Mouse (Mus musculus) MEL (cell line): Measurements from ENCODE around the gene Prr14. TPM values are rescaled to one million over a fixed set of nuclear protein-coding genes. Genes with fewer than 3 reads are reported as not detected.
A peak's percentile ranks its signal among the peaks of the same experiment; 100 is the strongest.

Experiments used
- DNase-seq: peaks from one replicate; pipeline ENCODE4 v3.0.0; 2011; ENCODE audit warnings: low read depth, low spot score
- H3K27ac ChIP-seq: 2 replicates; pipeline ENCODE4 v1.5.1; 2012; ENCODE audit warnings: low read depth, mild to moderate bottlenecking, control low read depth, low read length, moderate library complexity; ENCODE audit not compliant: control insufficient read depth
- H3K27me3 ChIP-seq, 2 experiments: fragments of 150-350 bp in 1 of 2; sonication (generic) in 1 of 2; 2 replicates each; pipeline ENCODE4 v1.6.1; 2012; ENCODE audit warnings: low read length in 2 of 2, mild to moderate bottlenecking in 2 of 2, improper control_type of control experiment in 1 of 2, moderate library complexity in 1 of 2; ENCODE audit not compliant: insufficient read depth in 2 of 2, control insufficient read depth in 1 of 2
- H3K36me3 ChIP-seq, 2 experiments: 2 replicates each; pipeline ENCODE4 v1.6.1; 2012 to 2014; ENCODE audit warnings: low read length in 2 of 2, improper control_type of control experiment in 1 of 2, inconsistent platforms in 1 of 2, mild to moderate bottlenecking in 1 of 2; ENCODE audit not compliant: insufficient read depth in 2 of 2, control insufficient read depth in 1 of 2
- H3K4me1 ChIP-seq, 2 experiments: fragments of 150-350 bp in 1 of 2; sonication (generic) in 1 of 2; 2 replicates each; pipeline ENCODE4 v1.6.1; 2012; ENCODE audit warnings: low read length in 2 of 2, improper control_type of control experiment in 1 of 2, mild to moderate bottlenecking in 1 of 2; ENCODE audit not compliant: insufficient read depth in 2 of 2, control insufficient read depth in 1 of 2
- H3K4me3 ChIP-seq, 2 experiments: fragments of 150-350 bp in 1 of 2; sonication (generic) in 1 of 2; 2 replicates each; pipeline ENCODE4 v1.5.1; 2012; ENCODE audit warnings: low read depth in 2 of 2, low read length in 2 of 2, mild to moderate bottlenecking in 2 of 2, moderate library complexity in 2 of 2, control low read depth in 1 of 2, improper control_type of control experiment in 1 of 2; ENCODE audit not compliant: control insufficient read depth in 1 of 2, insufficient read depth in 1 of 2
- H3K79me2 ChIP-seq: 2 replicates; pipeline ENCODE4 v1.6.1; 2012; ENCODE audit warnings: mild to moderate bottlenecking, low read length, moderate library complexity; ENCODE audit not compliant: control insufficient read depth, poor library complexity, insufficient read depth
- H3K9ac ChIP-seq: 2 replicates; pipeline ENCODE4 v1.6.1; 2012; ENCODE audit warnings: low read depth, mild to moderate bottlenecking, control low read depth, low read length, moderate library complexity; ENCODE audit not compliant: control insufficient read depth, poor library complexity, severe bottlenecking
- H3K9me3 ChIP-seq: fragments of 150-350 bp; sonication (generic); replicated peaks from 2 replicates; pipeline ENCODE4 v1.6.1; 2012; ENCODE audit warnings: mild to moderate bottlenecking, low read length, improper control_type of control experiment, moderate library complexity; ENCODE audit not compliant: insufficient read depth
- BHLHE40 ChIP-seq: IDR thresholded peaks from 2 replicates; pipeline ENCODE4 v1.6.1; 2012; ENCODE audit warnings: low read depth, mild to moderate bottlenecking, inconsistent platforms, low read length, improper control_type of control experiment, borderline replicate concordance
- CHD2 ChIP-seq: IDR thresholded peaks from 2 replicates; pipeline ENCODE4 v1.6.1; 2011; ENCODE audit warnings: low read length, improper control_type of control experiment
- CTCF ChIP-seq, 3 experiments: IDR thresholded peaks in 2 of 3; conservative IDR thresholded peaks in 1 of 3; 2 replicates each; pipeline ENCODE4 v1.5.1; 2011 to 2012; ENCODE audit warnings: low read length in 3 of 3, low read depth in 2 of 3, mild to moderate bottlenecking in 2 of 3, improper control_type of control experiment in 1 of 3, inconsistent platforms in 1 of 3, mixed read lengths in 1 of 3, moderate library complexity in 1 of 3; ENCODE audit not compliant: control insufficient read depth in 1 of 3, insufficient read depth in 1 of 3, poor library complexity in 1 of 3, severe bottlenecking in 1 of 3
- EP300 ChIP-seq, 2 experiments: IDR thresholded peaks; 2 replicates each; pipeline ENCODE4 v1.6.1; 2011; ENCODE audit warnings: improper control_type of control experiment in 2 of 2, low read length in 2 of 2, low read depth in 1 of 2, mild to moderate bottlenecking in 1 of 2
- HCFC1 ChIP-seq: IDR thresholded peaks from 2 replicates; pipeline ENCODE4 v1.6.1; 2012; ENCODE audit warnings: low read depth, mild to moderate bottlenecking, inconsistent platforms, low read length, improper control_type of control experiment, moderate library complexity
- JUND ChIP-seq: IDR thresholded peaks from 2 replicates; pipeline ENCODE4 v1.6.1; 2011; ENCODE audit warnings: low read depth, mild to moderate bottlenecking, improper control_type of control experiment, low read length
- KAT2A ChIP-seq: conservative IDR thresholded peaks from 2 replicates; pipeline ENCODE4 v1.6.1; 2012; ENCODE audit warnings: low read depth, low read length, improper control_type of control experiment, inconsistent platforms
- MYC ChIP-seq: IDR thresholded peaks from 2 replicates; pipeline ENCODE4 v1.6.1; 2011; ENCODE audit warnings: low read depth, mild to moderate bottlenecking, low read length, improper control_type of control experiment, moderate library complexity
- POLR2AphosphoS2 ChIP-seq: IDR thresholded peaks from 2 replicates; pipeline ENCODE4 v1.6.1; 2011; ENCODE audit warnings: low read length, improper control_type of control experiment
- RAD21 ChIP-seq: IDR thresholded peaks from 2 replicates; pipeline ENCODE4 v1.6.1; 2011; ENCODE audit warnings: mild to moderate bottlenecking, low read depth, low read length, improper control_type of control experiment
- RCOR1 ChIP-seq: IDR thresholded peaks from 2 replicates; pipeline ENCODE4 v1.6.1; 2012; ENCODE audit warnings: low read depth, mild to moderate bottlenecking, inconsistent platforms, low read length, improper control_type of control experiment
- SIN3A ChIP-seq: IDR thresholded peaks from 2 replicates; pipeline ENCODE4 v1.6.1; 2012; ENCODE audit warnings: low read length, improper control_type of control experiment, inconsistent platforms
- SMC3 ChIP-seq: IDR thresholded peaks from 2 replicates; pipeline ENCODE4 v1.6.1; 2011; ENCODE audit warnings: low read depth, low read length, improper control_type of control experiment
- ZC3H11A ChIP-seq: IDR thresholded peaks from 2 replicates; pipeline ENCODE4 v1.6.1; 2012; ENCODE audit warnings: low read depth, mild to moderate bottlenecking, inconsistent platforms, low read length, improper control_type of control experiment
- ZKSCAN1 ChIP-seq: IDR thresholded peaks from 2 replicates; pipeline ENCODE4 v1.6.1; 2012; ENCODE audit warnings: low read depth, mild to moderate bottlenecking, inconsistent platforms, low read length, improper control_type of control experiment, moderate library complexity
- polyA plus RNA-seq, 2 experiments: library from polyadenylated mRNA; stranded (reverse) in 1 of 2; unstranded in 1 of 2; fragments of >175 nt in 1 of 2; fragments of >200 nt in 1 of 2; gene quantifications; 2 replicates each; pipeline versions ENCODE4 v1.2.1 to v1.2.4; 2012; ENCODE audit warnings: low replicate concordance in 2 of 2, low read depth in 1 of 2; ENCODE audit not compliant: insufficient read length in 2 of 2, insufficient read depth in 1 of 2, missing spikeins in 1 of 2
- total RNA-seq: library from RNA; depleted of rRNA; stranded (reverse); fragments of 300-350 nt; gene quantifications from 2 replicates; pipeline ENCODE4 v1.2.3, GENCODE M21; 2012

Prr14 gene
- total and polyA plus RNA-seq, 3 experiments = 10.8 to 45.9 TPM; not detected in 1

- Histone ChIP-seq H3K27ac (no peak overlapping the region), H3K4me3 (no peak overlapping the region), H3K36me3 (no peaks in the 10 kb centered on the region; a peak in 1 of 4 replicates), H3K27me3 (no peaks in the 10 kb centered on the region), H3K79me2 (no peaks in the 10 kb centered on the region), H3K4me1 (peaks cover 0 to 4% of the 10 kb centered on the region in 2 experiments; a peak in 1 of 4 replicates), H3K9ac (no peak overlapping the region), H3K9me3 (no peaks in the 10 kb centered on the region)
- TF ChIP-seq BHLHE40 = no peak
- TF ChIP-seq SIN3A = no peak
- TF ChIP-seq MYC = no peak
- TF ChIP-seq EP300 (IDR thresholded peaks at IDR 0.05; ENCODE audit: low read depth in 1 of 2, low read length in 2 of 2) = no peak
- 0 out of 2 replicates have a peak, but pooled peaks have one; percentile 25 for TF ChIP-seq ZC3H11A
- TF ChIP-seq ZKSCAN1 = no peak
- TF ChIP-seq POLR2AphosphoS2 = no peak
- peak; percentile 57 for TF ChIP-seq RAD21
- TF ChIP-seq SMC3 = peak; percentile 57
- TF ChIP-seq KAT2A = no peak
- TF ChIP-seq RCOR1 = no peak
- no peak for TF ChIP-seq CHD2
- no peak for TF ChIP-seq HCFC1
- peak; percentile 63 to 78 (median 74) for TF ChIP-seq CTCF (IDR thresholded peaks at IDR 0.05 in 2 of 3, conservative IDR thresholded peaks at IDR 0.05 in 1 of 3; ENCODE audit: control insufficient read depth in 1 of 3, insufficient read depth in 1 of 3, low read depth in 2 of 3, low read length in 3 of 3, poor library complexity in 1 of 3, severe bottlenecking in 1 of 3)
- peak; percentile 64 for DNase-seq
Observed at GRCm38 (mm10) chr7:127437724-127438123, 21.7 kb upstream of the Prr14 start.

- H3K4me1 ChIP-seq = peaks cover 0 to 9% of the 10 kb centered on the region in 2 experiments; a peak in 1 of 4 replicates
- H3K36me3 ChIP-seq = peaks cover 0 to 6% of the 10 kb centered on the region in 2 experiments; a peak in 2 of 4 replicates
- DNase-seq = no peak
Observed at GRCm38 (mm10) chr7:127443976-127444375, 15.4 kb upstream of the Prr14 start.

More at GRCm38 (mm10) chr7:127443976-127444375, 15.4 kb upstream of the Prr14 start:
- no peak for TF ChIP-seq BHLHE40
- TF ChIP-seq RCOR1 = no peak
- TF ChIP-seq ZC3H11A = no peak
- no peak for TF ChIP-seq RAD21
- no peak for TF ChIP-seq JUND
- H3K9ac ChIP-seq = no peak overlapping the region
- H3K27ac ChIP-seq = no peak overlapping the region
- H3K4me3 ChIP-seq = no peak overlapping the region
- no peaks in the 10 kb centered on the region for H3K9me3 ChIP-seq
- H3K79me2 ChIP-seq = peaks cover 10% of the 10 kb centered on the region
- H3K27me3 ChIP-seq = no peaks in the 10 kb centered on the region
